Mouse (Mus musculus) intestine, embryonic 14.5 days (tissue): ENCODE measurements at regions not wholly inside any gene's neighbourhood (a gene's known extent, or its start where the extent isn't known, plus 50 kb on each side); places are given as distances from the start of the nearest gene placed in this dataset.

Experiments
- ATAC-seq: fragments of 200-750 bp; cut with Nextera tagmentation; replicated peaks from 2 replicates; pipeline ENCODE4 v1.8.0; 2017; ENCODE audit warnings: low read depth, moderate number of reproducible peaks, moderate TSS enrichment, moderate library complexity; ENCODE audit not compliant: low FRiP score, low TSS enrichment
- DNase-seq: peaks from one replicate; pipeline ENCODE4 v3.0.0-alpha.2; 2018; ENCODE audit warnings: low spot score
- H3K27ac ChIP-seq: fragments of 300-500 bp; sonication (generic); 2 replicates; pipeline ENCODE4 v1.5.1; 2014; ENCODE audit warnings: low read depth, mild to moderate bottlenecking, control low read depth
- H3K27me3 ChIP-seq: fragments of 300-500 bp; sonication (generic); replicated peaks from 2 replicates; pipeline ENCODE4 v1.6.1; 2014; ENCODE audit warnings: low read length, control low read depth; ENCODE audit not compliant: control insufficient read depth, insufficient read depth
- H3K36me3 ChIP-seq: fragments of 300-500 bp; sonication (generic); 2 replicates; pipeline ENCODE4 v1.6.1; 2014; ENCODE audit warnings: low read length, control low read depth; ENCODE audit not compliant: control insufficient read depth, insufficient read depth
- H3K4me1 ChIP-seq: fragments of 300-500 bp; sonication (generic); replicated peaks from 2 replicates; pipeline ENCODE4 v1.6.1; 2014; ENCODE audit warnings: low read length, control low read depth, mixed read lengths; ENCODE audit not compliant: control insufficient read depth, insufficient read depth
- H3K4me2 ChIP-seq: fragments of 300-500 bp; sonication (generic); 2 replicates; pipeline ENCODE4 v1.6.1; 2014; ENCODE audit warnings: low read length
- H3K4me3 ChIP-seq: fragments of 300-500 bp; sonication (generic); 2 replicates; pipeline ENCODE4 v1.5.1; 2014; ENCODE audit warnings: low read depth, low read length, control low read depth, mixed read lengths
- H3K9ac ChIP-seq: fragments of 300-500 bp; sonication (generic); 2 replicates; pipeline ENCODE4 v1.6.1; 2014; ENCODE audit warnings: mild to moderate bottlenecking, low read length
- H3K9me3 ChIP-seq: fragments of 300-500 bp; sonication (generic); 2 replicates; pipeline ENCODE4 v1.6.1; 2016; ENCODE audit warnings: low read length, control low read depth; ENCODE audit not compliant: control insufficient read depth
- WGBS: fragments of 180-500 bp; shearing (Covaris S2); extraction: QIAGEN DNeasy Blood & Tissue Kit; methylation state at CpG from one replicate; pipeline ENCODE4 v1.1.7; 2014; 5-methylcytosine and 5-hydroxymethylcytosine counted together

DNA sequence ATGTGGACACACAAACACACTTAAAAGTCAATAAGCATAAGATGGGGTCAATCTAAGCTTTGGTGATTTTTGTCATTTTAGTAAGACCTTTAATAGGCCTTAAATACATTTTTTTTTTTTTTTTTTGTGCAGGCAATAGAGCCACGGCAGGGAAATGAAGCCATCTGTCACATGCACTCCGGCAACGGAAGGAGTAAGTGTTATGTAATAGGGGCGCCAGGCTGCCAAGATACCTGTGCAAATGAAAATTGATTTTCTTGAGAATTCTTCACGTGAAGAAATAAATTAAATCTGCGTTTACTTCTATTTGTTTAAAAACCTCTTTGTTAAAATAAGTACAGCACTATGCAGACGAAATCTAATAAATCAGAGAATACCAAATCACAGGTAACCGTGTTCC lies 54.6 kb upstream of the Card11 start:
- no peaks in the 10 kb centered on the region for H3K27me3 ChIP-seq
- 83% methylated on average over 8 of the region's 8 CpGs for WGBS
- H3K9me3 ChIP-seq = peaks cover 4% of the 10 kb centered on the region; the same call in 1 of the 2 replicates
- no peak for ATAC-seq
- no peak overlapping the region for H3K27ac ChIP-seq
- H3K36me3 ChIP-seq = no peaks in the 10 kb centered on the region
- no peak overlapping the region for H3K9ac ChIP-seq
- DNase-seq = no peak
- no peak overlapping the region for H3K4me3 ChIP-seq
- H3K4me2 ChIP-seq = no peak overlapping the region
- H3K4me1 ChIP-seq = no peaks in the 10 kb centered on the region

GRCm38 (mm10) chr5:141055596-141056343 lies 55.4 kb upstream of the Card11 start:
- Histone ChIP-seq H3K4me2 (no peak overlapping the region), H3K4me1 (no peaks in the 10 kb centered on the region), H3K9ac (no peak overlapping the region), H3K27ac (no peak overlapping the region), H3K27me3 (no peaks in the 10 kb centered on the region), H3K4me3 (no peak overlapping the region), H3K36me3 (no peaks in the 10 kb centered on the region), H3K9me3 (peaks cover 4% of the 10 kb centered on the region; the same call in 1 of the 2 replicates)
- 80% methylated on average over 10 of the region's 10 CpGs for WGBS
- DNase-seq (no peak), ATAC-seq (no peak)

DNA sequence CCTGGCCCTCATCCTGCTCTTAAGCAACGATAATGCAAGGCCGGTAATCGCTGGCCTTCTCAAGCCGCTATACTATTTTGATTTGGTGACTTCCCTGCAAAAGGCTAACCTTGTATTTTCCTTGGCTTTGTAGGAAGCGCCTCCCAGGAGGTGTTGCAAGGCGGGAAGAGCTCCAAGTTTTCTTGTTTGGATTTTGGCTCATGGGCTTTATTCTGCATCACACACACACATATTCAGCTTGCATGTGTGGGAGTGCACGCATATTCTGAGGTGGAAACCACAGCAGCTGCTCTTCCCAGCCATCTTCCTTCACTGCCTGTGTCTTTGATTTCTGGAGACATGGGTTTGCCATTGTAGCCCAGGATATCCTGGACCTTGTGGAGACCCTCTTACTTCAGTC lies 57.8 kb upstream of the Card11 start:
- Histone ChIP-seq H3K4me3 (no peak overlapping the region), H3K4me1 (no peaks in the 10 kb centered on the region), H3K36me3 (no peaks in the 10 kb centered on the region), H3K27me3 (no peaks in the 10 kb centered on the region), H3K9me3 (no peaks in the 10 kb centered on the region), H3K9ac (no peak overlapping the region), H3K4me2 (no peak overlapping the region), H3K27ac (no peak overlapping the region)
- 77% methylated on average over 7 of the region's 7 CpGs for WGBS
- ATAC-seq (no peak), DNase-seq (no peak)

GRCm38 (mm10) chr5:141058863-141059262 lies 58.5 kb upstream of the Card11 start:
- 68% methylated on average over 1 of the region's 1 CpGs for WGBS
- Histone ChIP-seq H3K4me3 (no peak overlapping the region), H3K27me3 (no peaks in the 10 kb centered on the region), H3K9ac (no peak overlapping the region), H3K36me3 (no peaks in the 10 kb centered on the region), H3K4me2 (no peak overlapping the region), H3K9me3 (no peaks in the 10 kb centered on the region), H3K4me1 (no peaks in the 10 kb centered on the region), H3K27ac (no peak overlapping the region)
- DNase-seq (no peak), ATAC-seq (no peak)

- Histone ChIP-seq H3K27ac (no peak overlapping the region), H3K4me3 (no peak overlapping the region), H3K27me3 (no peaks in the 10 kb centered on the region), H3K36me3 (no peaks in the 10 kb centered on the region), H3K4me2 (no peak overlapping the region), H3K9ac (no peak overlapping the region), H3K9me3 (no peaks in the 10 kb centered on the region), H3K4me1 (no peaks in the 10 kb centered on the region)
- ATAC-seq = no peak
- WGBS = 58% methylated on average over 4 of the region's 4 CpGs
- DNase-seq = no peak
Measured at GRCm38 (mm10) chr5:141062144-141062543, 61.8 kb upstream of the Card11 start.

DNA sequence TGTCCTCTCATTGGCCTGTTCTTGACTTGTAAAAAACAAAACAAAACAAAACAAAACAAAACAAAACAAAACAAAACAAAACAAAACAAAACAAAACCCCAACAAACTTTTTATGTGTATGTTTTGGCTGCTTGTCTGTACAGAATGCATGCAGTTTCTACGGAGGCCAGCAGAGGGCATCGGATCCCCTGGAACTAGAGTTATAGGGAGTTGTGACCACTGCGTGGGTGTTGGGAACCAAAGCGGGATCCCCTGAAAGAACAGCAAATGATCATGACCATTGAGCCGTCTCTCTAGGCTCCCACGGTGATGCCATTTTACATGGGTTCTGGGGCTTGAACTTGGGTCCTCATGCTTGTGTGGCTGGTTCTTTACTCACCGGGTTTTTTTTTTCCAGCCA lies 67.2 kb upstream of the Card11 start:
- no peaks in the 10 kb centered on the region for H3K4me1 ChIP-seq
- H3K4me3 ChIP-seq = no peak overlapping the region
- no peak for DNase-seq
- no peak overlapping the region for H3K9ac ChIP-seq
- no peaks in the 10 kb centered on the region for H3K9me3 ChIP-seq
- ATAC-seq = no peak
- H3K27ac ChIP-seq = no peak overlapping the region
- WGBS = 80% methylated on average over 7 of the region's 7 CpGs
- no peaks in the 10 kb centered on the region for H3K27me3 ChIP-seq
- H3K36me3 ChIP-seq = no peaks in the 10 kb centered on the region
- H3K4me2 ChIP-seq = no peak overlapping the region

DNA sequence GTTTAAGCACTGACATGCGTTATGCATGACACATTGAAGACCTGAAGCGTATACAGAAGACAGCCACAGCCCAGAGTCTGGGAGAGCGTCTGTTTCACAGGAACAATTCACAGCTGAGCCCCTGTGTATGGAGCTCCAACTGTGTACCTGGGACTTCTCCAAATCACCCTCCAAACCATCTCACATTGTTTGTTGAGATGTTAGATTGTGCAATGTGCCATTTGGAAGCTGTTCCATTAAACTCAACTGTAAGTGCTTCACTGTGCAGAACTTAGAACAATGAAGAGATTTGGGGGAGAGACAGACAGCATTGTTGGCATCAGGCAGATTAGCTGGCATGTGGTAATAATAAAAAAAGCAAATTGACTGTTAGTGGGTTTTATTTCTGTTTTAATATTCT lies 74.1 kb upstream of the Card11 start:
- Histone ChIP-seq H3K9ac (no peak overlapping the region), H3K36me3 (no peaks in the 10 kb centered on the region), H3K4me3 (no peak overlapping the region), H3K27me3 (no peaks in the 10 kb centered on the region), H3K9me3 (no peaks in the 10 kb centered on the region), H3K27ac (no peak overlapping the region), H3K4me2 (no peak overlapping the region), H3K4me1 (no peaks in the 10 kb centered on the region)
- DNase-seq (no peak), ATAC-seq (no peak)
- WGBS = 55% methylated on average over 3 of the region's 3 CpGs

- no peaks in the 10 kb centered on the region for H3K27me3 ChIP-seq
- no peaks in the 10 kb centered on the region for H3K4me1 ChIP-seq
- WGBS = 66% methylated on average over 7 of the region's 7 CpGs
- no peak overlapping the region for H3K4me2 ChIP-seq
- no peak overlapping the region for H3K4me3 ChIP-seq
- no peaks in the 10 kb centered on the region for H3K9me3 ChIP-seq
- DNase-seq (no peak), ATAC-seq (no peak)
- no peak overlapping the region for H3K9ac ChIP-seq
- no peaks in the 10 kb centered on the region for H3K36me3 ChIP-seq
- no peak overlapping the region for H3K27ac ChIP-seq
Measured at GRCm38 (mm10) chr5:141076158-141076557, 75.8 kb upstream of the Card11 start.

DNA sequence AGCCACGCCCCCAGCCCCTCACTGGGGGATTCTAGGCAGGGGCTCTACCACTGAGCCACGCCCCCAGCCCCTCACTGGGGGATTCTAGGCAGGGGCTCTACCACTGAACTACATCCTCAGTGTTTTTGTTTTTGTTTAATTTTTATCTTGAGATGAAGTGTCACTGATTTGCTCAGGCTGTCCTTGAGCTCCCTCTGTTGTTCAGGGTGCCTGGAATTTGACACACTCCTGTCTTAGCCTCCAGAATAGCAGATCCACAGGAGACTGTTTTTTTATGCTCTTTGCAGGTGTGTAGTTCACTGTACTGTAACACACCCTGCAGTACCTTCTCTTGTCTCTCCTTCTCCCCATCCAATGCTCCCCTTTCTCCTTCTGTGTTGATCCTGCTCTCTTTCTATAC lies 76.6 kb upstream of the Card11 start:
- DNase-seq = no peak
- no peak for ATAC-seq
- H3K9ac ChIP-seq = no peak overlapping the region
- H3K27me3 ChIP-seq = no peaks in the 10 kb centered on the region
- H3K4me1 ChIP-seq = no peaks in the 10 kb centered on the region
- no peak overlapping the region for H3K4me2 ChIP-seq
- 83% methylated on average over 2 of the region's 2 CpGs for WGBS
- no peaks in the 10 kb centered on the region for H3K9me3 ChIP-seq
- H3K4me3 ChIP-seq = no peak overlapping the region
- H3K27ac ChIP-seq = no peak overlapping the region
- no peaks in the 10 kb centered on the region for H3K36me3 ChIP-seq
